Mouse (Mus musculus): ENCODE results near the gene Stard10.

- TF ChIP-seq CTCF (IDR thresholded peaks at IDR 0.05; ENCODE audit: insufficient read depth, low read depth, low read length) (no peak), POLR2A (IDR thresholded peaks at IDR 0.05; ENCODE audit: insufficient read depth, low read depth, low read length) (no peak)
Observed at GRCm38 (mm10) chr7:101385866-101386452, 69.1 kb downstream of the Stard10 start.

All from olfactory bulb, adult 2 months (tissue).